Mouse (Mus musculus): ENCODE results near the gene Hes7.

Gene Hes7

GRCm38 (mm10) chr11:69101604-69102402 is 18.4 kb upstream of the Hes7 start:
- peak; percentile 3 for DNase-seq

GRCm38 (mm10) chr11:69102403-69102725 is 17.8 kb upstream of the Hes7 start:
- peak; percentile 6 for DNase-seq

GRCm38 (mm10) chr11:69103121-69103520 is 17.1 kb upstream of the Hes7 start:
- DNase-seq, result no peak

- peak; percentile 3 for DNase-seq
These were observed 16.4 kb upstream of the Hes7 start for GRCm38 (mm10) chr11:69103531-69104435.

- peak; percentile 4 for DNase-seq
These were observed 15.7 kb upstream of the Hes7 start for GRCm38 (mm10) chr11:69104487-69104886.

GRCm38 (mm10) chr11:69105227-69105626 is 15.0 kb upstream of the Hes7 start:
- DNase-seq, result no peak

- DNase-seq, result no peak
These were observed 14.4 kb upstream of the Hes7 start for GRCm38 (mm10) chr11:69105796-69106195.

GRCm38 (mm10) chr11:69106299-69106698 is 13.9 kb upstream of the Hes7 start:
- DNase-seq, result no peak

- DNase-seq, result no peak
These were observed 13.4 kb upstream of the Hes7 start for GRCm38 (mm10) chr11:69106842-69107241.

- DNase-seq, result no peak
These were observed 12.5 kb upstream of the Hes7 start for GRCm38 (mm10) chr11:69107676-69108075.

- DNase-seq, result no peak
These were observed 12.0 kb upstream of the Hes7 start for GRCm38 (mm10) chr11:69108223-69108622.

GRCm38 (mm10) chr11:69109032-69109900 is 10.9 kb upstream of the Hes7 start:
- DNase-seq, result peak; percentile 7

- peak; percentile 87 for DNase-seq
These were observed 9.7 kb upstream of the Hes7 start for GRCm38 (mm10) chr11:69110319-69111046.

- no peak for DNase-seq
These were observed 9.0 kb upstream of the Hes7 start for GRCm38 (mm10) chr11:69111051-69111810.

- no peak for DNase-seq
These were observed 8.3 kb upstream of the Hes7 start for GRCm38 (mm10) chr11:69111865-69112264.

GRCm38 (mm10) chr11:69114018-69114417 is 6.2 kb upstream of the Hes7 start:
- no peak for DNase-seq

- DNase-seq, result no peak
These were observed 5.6 kb upstream of the Hes7 start for GRCm38 (mm10) chr11:69114621-69115020.

- DNase-seq, result no peak
These were observed 3.4 kb upstream of the Hes7 start for GRCm38 (mm10) chr11:69116843-69117242.

- DNase-seq, result peak; percentile 59
These were observed 2.2 kb upstream of the Hes7 start for GRCm38 (mm10) chr11:69117737-69118695.

- peak; percentile 72 for DNase-seq
These were observed 1.4 kb upstream of the Hes7 start for GRCm38 (mm10) chr11:69118765-69119164.

Measured in right cerebral cortex, postnatal 25 days (tissue).